Mouse (Mus musculus): ENCODE measurements at regions not wholly inside any gene's neighbourhood (a gene's known extent, or its start where the extent isn't known, plus 50 kb on each side); places are given as distances from the start of the nearest gene placed in this dataset.

DNA sequence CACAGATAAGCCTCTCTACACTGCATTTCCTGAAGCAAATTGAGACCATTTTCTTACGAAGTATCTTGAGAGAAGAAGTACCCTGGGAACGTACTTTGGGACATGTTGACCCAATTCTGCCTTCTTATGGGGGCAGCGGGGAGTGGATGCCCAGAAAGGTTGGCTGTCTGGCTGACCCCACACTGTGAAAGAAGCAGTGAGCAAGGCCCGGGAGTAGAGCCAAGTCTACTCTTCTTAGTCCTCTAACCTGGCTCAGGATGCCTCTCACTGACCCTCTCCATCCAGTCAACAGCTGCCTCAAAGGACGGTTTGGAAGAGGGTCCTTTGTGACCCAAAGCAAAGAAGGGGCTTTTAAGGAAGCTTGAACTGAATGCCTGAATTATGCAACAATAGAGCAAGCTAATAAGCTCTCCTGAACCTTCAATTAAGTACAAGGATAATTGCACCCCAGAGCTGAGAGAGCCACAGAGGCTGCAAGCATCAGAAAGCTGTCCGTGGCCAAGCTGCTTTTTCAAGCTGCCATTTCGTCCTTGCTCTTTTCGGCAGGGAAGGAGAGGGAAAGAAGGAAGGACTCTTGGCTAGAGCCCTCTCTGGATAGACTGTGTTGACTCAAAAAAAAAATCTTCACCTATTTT, 70.3 kb downstream of the Pctp start:
- DNase-seq (ENCODE audit: low read depth) = no peak

DNA sequence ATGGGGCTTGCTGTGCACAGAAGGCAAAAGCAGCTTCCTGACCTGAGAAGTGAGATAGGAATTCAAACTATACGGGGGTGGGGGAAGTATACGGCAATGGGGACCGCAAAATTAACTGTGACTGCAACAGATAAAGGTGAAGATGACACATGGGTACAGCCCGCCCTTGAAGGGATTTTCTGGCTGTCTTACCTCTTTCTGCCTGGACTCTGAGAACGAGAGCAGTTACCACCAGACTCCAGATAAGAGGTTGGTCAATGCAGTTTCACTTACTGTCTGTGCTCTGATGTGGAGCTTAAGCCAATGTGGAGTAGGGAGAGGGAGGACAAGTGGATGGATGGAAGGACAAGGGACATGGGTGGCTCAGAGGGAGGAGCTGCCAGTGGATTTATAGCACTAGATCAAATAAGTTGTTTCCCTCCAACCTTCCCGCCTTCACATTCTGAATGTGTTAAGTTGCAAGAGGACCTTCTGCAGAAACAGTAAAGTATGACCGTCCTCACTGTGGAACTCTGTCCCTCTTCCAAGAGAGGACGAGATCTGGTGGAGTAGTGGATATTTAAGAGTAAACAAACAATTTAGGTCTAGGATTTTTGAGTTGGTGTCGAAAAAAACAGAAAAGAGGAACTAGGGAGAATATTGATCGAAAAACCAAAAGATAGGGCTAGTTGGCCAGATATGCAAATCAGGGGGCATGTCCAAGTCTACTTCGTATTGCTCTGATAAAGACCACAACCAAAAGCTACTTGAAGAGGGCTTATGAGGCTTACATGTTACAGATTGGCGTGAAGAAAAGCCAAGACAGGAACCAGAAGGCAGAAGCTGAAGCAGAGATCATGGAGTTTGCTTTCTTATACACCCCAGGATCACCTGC, 73.3 kb downstream of the Pctp start:
- DNase-seq (ENCODE audit: low read depth) = no peak

DNA sequence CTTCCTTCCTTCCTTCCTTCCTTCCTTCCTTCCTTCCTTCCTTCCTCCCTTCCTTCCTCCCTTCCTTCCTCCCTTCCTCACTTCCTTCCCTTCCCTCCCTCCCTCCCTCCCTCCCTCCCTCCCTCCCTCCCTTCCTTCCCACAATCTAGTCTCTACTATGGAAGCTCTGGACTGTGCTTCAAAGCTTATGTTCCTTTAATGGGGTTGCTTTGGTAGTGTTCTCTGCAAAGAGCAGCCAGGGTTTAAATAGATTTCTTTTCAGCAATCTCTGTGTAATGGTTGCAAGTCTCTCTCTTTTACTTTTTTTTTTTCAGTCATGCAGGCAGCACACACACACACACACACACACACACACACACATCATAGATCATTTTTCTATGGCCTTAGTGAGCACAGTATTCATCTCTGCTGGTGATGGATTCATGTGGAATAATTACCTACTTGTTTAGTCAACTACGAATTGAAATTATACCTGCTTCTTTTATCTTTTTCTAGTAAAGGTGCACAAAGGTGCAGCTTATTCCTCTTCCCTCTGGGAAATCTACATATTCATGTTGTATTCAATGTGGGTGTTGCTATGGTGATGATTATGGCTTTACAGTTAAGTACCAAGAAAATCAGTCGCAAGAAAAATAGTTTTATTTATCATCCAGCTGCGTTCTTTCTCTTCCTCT, 75.1 kb downstream of the Pctp start:
- DNase-seq (ENCODE audit: low read depth) = no peak

DNA sequence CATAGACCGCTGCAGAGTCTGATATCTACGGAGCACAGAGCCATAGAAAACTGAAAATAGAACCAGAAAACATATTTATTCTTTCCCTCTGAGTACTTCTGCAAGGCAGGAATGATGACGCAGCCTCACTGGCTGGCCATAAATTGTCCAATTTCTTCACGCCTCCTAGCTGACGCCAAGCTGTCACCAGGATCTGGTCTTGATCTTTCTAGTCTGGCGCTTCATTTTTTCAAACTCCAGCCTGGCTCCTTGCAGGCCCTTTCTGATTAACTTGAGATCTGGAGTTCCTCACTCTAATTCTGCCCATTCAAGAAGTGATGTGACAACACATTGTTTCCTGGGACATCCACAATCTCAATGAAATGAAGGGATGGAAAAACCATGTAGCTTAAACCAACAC, 80.1 kb downstream of the Pctp start:
- no peak for DNase-seq (ENCODE audit: low read depth)

DNA sequence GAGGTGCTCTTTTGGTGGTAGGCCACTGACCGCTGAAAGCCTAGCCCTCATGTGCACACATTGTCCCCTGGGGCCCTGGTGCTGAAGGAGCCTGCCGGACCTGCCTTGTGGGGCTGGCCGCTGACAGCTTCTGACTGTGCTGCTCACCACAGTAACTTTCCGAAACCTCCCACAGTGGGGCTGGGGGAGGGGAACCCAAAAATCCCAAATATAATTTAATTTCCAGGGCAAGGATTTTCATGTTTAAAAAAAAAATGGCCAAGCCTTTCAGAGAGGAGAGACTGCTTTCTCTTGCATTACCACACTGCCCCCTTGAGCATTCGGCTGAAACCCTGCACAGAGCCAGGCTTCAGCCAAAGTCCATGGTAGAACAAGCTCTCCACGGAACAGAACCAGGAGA, 81.5 kb downstream of the Pctp start:
- peak; percentile 40 for DNase-seq (ENCODE audit: low read depth)

DNA sequence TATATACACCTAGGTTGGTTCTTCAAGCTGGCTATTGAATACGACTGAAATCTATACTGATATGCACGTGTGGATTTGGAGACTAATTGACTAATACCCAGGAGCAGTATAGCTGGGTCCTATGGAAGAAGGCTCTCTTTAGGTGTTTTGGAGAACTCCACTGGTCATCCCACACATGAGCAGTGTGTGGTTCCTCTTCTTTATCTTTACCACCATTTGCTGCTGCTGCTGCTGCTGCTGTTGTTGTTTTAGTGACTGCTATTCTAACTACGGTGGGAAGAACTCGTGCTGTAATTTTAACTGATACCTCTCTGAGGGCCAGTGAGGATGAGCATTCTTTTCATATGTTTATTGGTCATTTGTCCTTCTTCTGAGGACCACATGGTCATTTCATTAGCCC, 86.9 kb downstream of the Pctp start:
- no peak for DNase-seq (ENCODE audit: low read depth)

DNA sequence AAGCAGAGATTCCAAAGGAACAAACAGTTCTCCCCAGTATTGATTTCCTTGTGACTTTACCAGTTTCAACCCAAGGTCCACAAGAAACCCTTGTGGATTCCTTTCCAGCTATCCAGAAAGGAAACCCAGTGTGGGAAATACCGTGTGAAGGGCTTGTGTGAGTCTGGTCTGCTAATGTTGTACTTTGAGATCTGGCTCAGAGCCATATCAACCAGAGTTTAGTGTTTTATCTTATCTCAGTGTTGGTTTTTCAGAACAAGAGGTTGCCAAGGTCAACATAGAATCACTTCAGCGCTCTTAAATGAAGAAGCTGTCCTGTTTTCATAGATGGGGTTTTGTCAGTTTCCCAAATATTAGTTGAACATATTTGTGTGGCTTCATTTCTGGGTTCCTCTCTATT, 88.1 kb downstream of the Pctp start:
- no peak for DNase-seq (ENCODE audit: low read depth)

DNA sequence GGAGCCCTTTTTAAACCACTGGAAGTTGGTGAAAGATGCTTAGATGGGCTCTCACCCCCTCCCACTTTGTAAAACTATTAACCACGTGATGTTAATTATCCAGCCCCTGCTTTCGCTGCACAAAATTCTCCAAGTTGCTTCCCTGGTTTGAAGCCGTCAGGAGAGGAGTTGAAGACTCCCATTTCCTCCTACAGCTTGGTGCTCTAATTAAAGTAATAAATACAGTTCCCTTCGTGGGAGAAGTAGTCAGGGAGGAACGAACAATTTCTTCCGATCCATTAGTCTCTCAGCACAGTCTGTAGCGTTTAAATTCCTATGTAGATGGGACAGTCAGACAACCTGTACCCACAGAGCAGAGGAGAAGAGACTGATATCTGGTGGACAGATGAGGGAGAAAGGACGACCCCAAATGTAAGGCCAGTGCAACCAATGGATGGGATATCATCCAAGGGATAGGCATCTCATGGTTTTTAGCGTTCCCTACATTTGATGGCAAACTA, 101.4 kb downstream of the Pctp start:
- DNase-seq (ENCODE audit: low read depth) = no peak

DNA sequence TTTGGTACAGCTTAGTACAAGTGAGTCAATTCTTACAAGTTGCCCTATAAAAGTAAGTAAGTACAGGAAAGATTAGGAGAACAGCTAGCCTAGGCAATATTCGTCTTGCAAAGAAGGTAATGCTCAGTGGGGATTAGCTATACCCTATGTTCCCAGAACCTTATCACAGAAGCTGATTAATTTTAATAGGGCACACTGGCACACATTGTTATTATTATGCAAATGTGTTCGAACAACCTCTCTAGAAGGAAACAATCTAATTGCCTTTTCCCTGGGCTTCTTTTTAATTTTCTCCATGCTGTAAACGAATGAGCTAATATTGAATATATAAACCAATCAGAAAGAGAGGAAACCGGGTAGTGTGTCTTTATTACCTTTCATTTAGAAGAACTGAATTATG, 104.2 kb downstream of the Pctp start:
- DNase-seq (ENCODE audit: low read depth) = no peak

DNA sequence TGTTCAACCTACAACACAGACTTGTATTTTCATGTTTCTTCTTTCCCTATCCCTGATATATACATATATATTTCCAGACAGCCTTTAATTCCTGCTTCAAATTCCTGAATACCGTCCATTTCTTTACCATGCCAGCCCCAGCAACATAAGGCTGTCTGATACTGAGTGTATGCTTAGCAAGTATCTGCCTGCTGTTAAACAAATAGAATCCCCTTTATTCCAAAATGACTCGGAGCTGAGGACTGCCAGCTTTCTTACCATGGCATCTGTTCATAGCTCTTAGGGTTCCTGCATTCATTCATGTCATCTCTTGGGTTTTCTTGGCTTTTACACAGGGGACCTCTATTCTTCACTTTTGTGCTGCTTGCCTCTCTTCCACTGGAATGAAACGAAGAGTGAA, 105.8 kb downstream of the Pctp start:
- DNase-seq (ENCODE audit: low read depth) = no peak

DNA sequence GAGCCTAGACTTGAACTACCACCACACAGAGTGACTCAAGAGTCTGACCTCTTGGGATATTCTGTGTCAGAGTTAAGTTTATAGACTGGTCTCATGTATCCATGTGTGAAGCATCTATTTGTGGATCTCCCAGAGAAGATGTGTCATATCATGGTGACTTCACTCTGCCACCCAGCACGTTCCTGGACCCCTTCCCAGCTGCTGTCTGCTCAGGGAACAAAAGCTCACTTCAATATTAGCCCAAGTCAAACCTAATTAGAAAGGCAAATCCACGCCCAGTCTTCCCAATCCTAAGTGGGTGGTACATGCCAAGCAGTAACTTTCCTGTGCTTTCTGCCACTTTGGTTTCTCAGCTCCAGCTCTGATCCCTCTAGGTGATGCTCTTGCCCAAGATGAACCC, 94.1 kb upstream of the Ankfn1 start:
- peak; percentile 2 for DNase-seq (ENCODE audit: low read depth)

DNA sequence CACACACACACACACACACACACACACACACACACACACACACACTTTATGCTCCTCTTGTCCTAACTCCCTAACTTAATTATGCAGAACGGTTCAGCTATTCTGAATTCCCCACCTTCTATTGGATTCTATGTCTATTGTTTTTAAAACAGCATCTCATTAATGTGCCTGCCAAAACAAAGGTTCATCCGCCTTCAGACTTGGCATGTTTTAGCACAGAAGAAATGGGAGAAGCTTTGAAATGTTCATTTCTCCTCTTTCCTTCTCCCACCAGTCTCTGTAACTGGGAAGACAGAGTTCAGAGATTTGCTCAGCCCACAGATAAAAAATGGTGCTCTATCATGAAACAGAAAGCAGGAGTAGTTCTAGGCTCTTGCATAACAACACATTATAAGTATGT, 90.1 kb upstream of the Ankfn1 start:
- no peak for DNase-seq (ENCODE audit: low read depth)

DNA sequence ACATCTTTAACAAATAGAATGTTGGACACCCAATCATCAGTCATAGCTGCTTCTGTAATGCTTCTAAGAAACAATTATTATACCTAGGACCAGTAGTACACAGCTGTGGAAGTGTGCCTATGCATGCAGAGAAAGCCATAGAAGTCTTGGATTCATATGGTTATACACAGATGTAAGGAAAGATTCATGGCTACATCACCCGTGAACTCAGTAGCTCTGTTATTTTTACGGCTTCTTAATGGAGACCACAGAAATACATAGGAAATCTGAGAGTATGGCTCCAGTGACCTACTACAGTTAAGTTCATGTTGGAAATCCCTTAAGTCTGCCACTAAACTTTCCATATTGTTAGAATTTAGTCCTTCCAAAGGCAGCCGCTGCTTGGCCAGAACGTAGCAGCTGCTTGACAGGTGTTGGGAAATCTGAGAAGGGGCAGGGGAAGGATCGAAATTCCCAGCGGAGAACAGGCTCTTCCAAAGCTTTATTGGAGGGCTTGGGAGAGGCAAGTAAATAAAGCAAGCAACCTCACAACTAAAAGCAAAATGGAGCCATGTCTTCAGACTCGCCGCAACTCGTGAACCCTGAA, 78.8 kb upstream of the Ankfn1 start:
- no peak for DNase-seq (ENCODE audit: low read depth)

DNA sequence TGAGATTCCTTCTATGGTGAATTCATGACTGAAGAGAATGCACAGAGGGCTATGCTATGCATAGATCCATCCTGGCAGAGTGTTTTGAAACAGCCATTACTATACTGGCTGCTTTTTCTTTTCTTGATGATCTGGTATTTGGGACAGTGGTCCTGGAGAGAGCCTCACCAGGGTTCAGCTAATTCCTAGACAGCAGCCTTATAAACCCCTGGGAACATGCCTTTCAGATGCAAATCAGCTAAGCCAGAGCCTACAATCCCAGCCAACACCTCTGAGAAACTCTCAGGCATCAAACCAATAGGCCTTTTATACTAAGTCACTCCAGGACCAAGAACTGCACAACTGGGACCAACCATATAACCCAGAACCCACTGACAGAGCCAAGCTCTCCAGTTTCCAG, 64.4 kb upstream of the Ankfn1 start:
- DNase-seq (ENCODE audit: low read depth) = no peak

DNA sequence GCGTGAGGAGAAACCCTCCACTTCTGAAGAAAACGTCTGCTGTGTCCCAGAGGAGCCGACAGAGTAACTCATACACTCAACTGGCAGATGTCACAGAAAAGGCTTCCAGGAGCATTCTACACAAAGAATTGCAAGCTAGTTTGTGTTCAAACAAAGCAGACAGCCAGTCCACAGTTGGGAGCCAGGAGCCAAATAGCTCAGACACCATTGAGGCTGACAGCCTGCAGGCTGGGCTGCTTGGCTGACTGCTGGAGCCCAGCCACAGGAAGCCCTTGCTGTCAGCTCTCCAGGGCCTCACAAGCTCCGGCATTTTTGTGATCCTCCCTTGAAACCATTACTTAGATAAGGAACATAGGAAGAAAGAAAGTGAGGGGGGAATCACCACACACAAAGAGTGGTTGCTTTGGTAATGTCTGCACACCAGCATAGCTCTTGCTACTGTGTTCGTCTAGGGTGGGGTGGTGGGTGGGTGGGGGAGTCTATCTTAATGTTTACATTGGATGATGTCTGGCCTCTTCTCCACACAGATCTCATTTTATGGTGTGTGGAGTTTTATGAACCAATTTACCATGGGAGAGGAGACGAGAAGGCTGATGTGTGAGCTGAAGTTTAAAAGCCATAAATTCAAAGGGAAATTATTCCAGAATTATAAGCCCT, 62.3 kb upstream of the Ankfn1 start:
- DNase-seq (ENCODE audit: low read depth) = peak; percentile 9

DNA sequence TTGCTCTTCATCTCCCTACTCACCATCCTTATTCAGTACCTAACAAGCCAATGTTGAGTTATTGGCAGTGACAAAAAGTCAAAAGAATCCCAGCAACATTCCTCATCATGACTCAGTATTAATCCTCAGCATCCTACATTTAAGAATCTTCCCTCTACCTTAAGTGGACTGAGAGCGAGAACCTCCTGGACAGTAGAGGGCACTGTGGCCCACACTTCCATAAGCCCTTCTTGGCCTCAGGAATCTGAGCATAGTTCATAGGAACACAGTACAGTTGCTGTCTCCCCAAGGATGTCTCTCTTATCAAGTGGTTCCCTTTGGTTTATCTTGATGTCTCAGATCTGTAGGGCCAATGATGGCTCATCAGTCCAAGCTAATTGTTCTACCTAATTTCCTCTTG, 60.5 kb upstream of the Ankfn1 start:
- no peak for DNase-seq (ENCODE audit: low read depth)

DNA sequence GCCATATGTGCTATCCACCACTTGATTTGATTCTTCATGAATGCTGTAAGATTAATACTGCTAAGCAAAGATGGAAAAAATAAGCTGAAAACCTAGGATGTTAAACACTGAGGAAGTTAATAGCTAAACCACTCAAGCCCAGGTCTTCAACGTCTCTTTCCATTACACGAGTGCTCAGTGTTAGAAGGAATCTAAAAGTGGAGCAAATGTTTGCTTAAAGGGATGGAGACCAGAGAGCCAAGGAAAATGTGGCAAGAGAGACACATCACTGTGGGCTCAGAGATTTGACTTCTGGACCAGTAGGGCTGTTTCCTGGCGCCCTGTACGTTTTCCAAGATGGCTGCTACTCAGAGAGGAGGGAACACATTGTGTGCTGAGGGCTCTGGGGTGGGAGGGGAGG, 59.4 kb upstream of the Ankfn1 start:
- no peak for DNase-seq (ENCODE audit: low read depth)

DNA sequence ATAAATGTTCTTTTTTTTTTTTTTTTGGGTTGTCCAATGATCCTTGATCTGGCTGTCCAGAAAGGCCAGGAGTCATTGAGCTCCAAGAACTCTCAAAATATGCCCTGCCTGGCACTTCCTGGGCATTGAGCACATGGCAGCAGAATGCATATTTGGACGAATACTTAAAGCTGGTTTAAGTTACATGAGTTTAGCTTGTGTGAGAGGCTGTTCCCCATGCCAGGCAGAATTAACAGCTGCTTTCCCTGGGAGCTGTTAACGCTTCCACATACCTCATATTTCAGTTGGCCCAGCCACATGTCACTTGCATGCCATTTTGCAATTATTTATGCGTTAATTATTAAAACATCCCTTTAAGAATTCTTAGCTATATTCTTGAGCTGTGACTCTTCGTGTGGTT, 56.6 kb upstream of the Ankfn1 start:
- DNase-seq (ENCODE audit: low read depth) = no peak

DNA sequence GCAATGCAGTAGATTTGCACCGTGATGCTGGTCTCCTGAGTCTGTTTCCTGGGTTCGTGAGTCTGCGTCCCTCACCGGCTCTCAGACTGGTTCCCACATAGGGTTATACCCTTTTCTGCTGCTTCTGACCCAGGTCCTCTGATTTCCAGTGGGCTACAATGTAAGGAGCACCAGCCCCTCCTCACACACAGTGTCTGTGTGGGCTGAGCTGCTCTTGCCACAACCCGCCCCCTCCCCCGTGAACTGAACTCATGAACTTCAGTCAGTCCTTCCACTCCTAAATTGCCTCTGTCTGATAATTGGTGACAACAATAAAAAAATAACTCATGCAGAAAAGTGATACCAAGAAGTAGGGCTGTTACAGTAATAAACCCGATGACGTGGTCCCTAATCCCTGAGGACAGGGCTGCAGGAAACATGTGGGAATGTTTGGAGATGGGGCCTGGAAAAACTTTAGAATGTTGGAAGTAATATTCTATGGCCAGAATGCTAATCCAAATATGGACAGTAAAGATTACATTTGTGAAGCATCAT, 54.2 kb upstream of the Ankfn1 start:
- DNase-seq (ENCODE audit: low read depth) = no peak

All from fibroblast of lung, adult 2 months (primary cell).